Mouse (Mus musculus) G1E-ER4 (cell line): Measurements from ENCODE around the gene Wdr70. TPM values are rescaled to one million over a fixed set of nuclear protein-coding genes. Genes with fewer than 3 reads are reported as not detected.

Experiments used
- GATA1 ChIP-seq: IDR thresholded peaks from one replicate; pipeline ENCODE4 v1.8.0; 2012; ENCODE audit warnings: low read length, inconsistent platforms
- polyA plus RNA-seq: library from polyadenylated mRNA; stranded (reverse); fragments of >175 nt; gene quantifications from 2 replicates; pipeline ENCODE4 v1.2.3, GENCODE M21; 2012

Wdr70 gene
- polyA plus RNA-seq, 1 experiment = 43.4 TPM

GRCm38 (mm10) chr15:7974368-7974767, 124.6 kb downstream of the Wdr70 start:
- TF ChIP-seq GATA1 = no peak

DNA sequence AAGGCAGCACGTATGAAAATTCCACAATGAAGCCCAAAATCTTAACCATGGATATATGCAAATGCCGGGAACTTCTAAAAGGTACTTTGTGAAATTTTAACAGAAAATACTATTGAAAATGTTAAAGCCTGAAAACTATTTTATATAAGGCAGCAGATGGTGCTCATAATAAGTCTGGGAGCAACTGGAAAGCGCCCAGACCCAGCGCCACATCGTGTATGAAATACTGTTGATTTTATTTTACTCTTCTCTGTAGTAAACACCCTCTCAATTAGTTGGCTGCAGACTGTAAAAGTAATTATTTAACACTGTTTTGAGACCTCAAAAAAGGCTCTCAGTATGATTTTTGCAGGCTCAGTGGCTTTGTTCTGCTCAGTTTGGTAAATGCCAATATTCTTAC, 126.5 kb downstream of the Wdr70 start:
- no peak for TF ChIP-seq GATA1

- TF ChIP-seq GATA1 = no peak
These were observed 136.2 kb downstream of the Wdr70 start for GRCm38 (mm10) chr15:7962786-7963185.

- no peak for TF ChIP-seq GATA1
These were observed 137.5 kb downstream of the Wdr70 start for GRCm38 (mm10) chr15:7961489-7961888.

DNA sequence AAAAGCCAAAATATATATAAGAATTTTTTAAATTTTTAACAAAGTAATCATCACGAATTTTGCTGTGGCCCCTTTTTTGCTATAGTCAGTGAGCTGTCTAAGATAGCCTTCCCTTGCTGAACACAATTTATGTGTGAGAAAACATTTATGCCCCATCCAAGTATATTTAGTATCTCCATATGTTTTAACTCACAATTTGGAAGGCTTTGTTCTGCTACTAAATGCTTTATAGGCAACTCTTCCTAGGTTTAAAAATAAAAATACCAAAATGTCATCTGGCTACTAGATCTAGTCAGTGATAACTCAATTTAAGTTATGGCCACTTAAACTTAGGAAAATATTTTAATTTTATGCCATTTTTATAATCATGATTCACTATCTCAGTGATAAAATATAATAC, 142.1 kb downstream of the Wdr70 start:
- no peak for TF ChIP-seq GATA1

- no peak for TF ChIP-seq GATA1
These were observed 148.4 kb downstream of the Wdr70 start for GRCm38 (mm10) chr15:7950561-7950960.

DNA sequence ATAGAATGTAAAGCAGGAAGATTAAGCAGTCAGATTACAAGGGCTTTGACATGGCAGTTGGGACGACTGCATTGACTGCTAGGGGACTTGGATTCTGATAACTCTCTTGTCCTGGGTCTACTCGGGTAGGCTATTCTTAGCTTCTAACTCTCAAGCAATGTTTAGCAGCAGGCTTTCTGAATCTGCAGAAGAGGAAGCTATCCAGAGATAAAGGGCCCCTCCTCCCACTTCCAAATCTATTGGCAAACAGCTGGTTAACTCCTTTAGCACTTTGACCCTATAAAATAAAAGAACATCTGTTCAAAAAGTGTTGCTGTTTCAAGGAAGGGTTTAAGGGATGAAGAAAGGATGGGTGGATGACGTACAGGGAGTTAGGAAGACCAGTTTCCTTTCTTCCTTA, 157.3 kb downstream of the Wdr70 start:
- TF ChIP-seq GATA1 = no peak

- TF ChIP-seq GATA1 = peak; percentile 32
These were observed 163.3 kb downstream of the Wdr70 start for GRCm38 (mm10) chr15:7935571-7936165.

DNA sequence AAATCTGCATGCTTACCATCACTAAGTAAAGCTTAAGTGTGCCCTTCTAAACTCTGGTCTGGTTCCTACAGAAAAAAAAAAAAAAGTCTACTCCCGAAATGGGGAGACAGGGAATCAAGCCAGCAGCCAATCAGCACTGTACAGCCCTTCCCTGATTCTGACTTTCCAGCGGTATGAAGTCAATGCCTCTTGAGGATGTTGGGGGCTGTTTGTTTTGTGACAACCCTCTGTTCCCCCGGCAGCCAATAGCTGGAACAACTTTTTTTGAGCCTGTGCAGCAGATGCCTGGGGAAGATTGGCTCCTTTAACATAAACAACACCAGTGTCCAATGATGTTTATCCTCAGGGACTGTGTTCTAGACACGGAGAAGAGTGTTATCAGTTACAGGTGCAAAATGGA, 164.4 kb downstream of the Wdr70 start:
- no peak for TF ChIP-seq GATA1

DNA sequence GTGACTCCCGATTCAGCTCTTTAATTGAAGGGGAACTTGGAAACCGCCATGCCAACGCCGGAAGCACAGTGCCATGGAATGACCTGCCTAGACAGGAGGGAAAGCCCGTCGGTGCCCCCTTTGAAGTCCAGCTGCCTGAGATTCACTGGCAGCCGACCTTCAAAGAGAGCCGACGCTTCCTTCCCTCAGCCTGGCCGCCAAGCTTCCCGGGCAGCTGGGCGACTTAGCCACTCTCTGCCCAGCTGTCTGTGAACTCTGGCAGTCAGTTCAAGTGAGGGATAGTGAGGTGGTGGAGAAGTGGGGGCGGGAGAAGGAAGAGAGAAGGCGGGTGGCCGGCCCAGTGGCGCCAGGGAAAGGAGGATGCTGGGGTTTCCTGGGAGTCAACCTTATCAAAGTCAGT, 164.9 kb downstream of the Wdr70 start:
- no peak for TF ChIP-seq GATA1

GRCm38 (mm10) chr15:7931605-7932008, 167.4 kb downstream of the Wdr70 start:
- no peak for TF ChIP-seq GATA1

GRCm38 (mm10) chr15:7925382-7925781, 173.6 kb downstream of the Wdr70 start:
- no peak for TF ChIP-seq GATA1

- TF ChIP-seq GATA1 = no peak
These were observed 175.7 kb downstream of the Wdr70 start for GRCm38 (mm10) chr15:7923281-7923680.

GRCm38 (mm10) chr15:7922291-7923037, 176.5 kb downstream of the Wdr70 start:
- TF ChIP-seq GATA1 = no peak

- no peak for TF ChIP-seq GATA1
These were observed 177.9 kb downstream of the Wdr70 start for GRCm38 (mm10) chr15:7921124-7921523.

DNA sequence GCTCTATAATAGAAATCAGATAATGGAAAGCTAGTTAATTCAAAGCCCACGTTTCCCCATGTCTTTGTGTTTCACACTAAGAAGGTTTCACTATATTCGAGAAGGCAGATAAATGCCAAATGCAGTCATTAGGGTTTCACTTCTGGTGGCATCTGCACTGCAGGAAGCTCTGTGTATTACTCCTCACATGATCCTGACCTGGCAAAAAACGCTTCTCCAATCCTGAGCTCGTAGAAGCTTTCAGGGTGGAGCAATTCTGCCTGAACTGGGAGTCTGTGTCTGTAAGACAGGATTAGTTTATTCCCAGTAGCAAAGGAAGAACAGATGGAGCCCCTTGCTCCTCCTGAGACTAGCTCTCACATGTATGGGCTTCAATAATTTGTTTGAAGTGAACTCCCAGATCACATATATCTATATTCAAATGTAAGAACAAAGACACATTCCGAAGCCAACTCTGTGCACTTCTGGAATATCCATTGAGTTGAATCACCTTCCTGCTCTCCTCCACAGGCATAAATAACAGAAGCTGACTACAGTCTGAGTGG, 192.4 kb downstream of the Wdr70 start:
- no peak for TF ChIP-seq GATA1

- TF ChIP-seq GATA1 = no peak
These were observed 199.7 kb downstream of the Wdr70 start for GRCm38 (mm10) chr15:7899286-7899685.
